Mouse (Mus musculus) spleen, postnatal 36 days (tissue): ENCODE data around the gene 4930522H14Rik.

Source experiments
- DNase-seq, 2 experiments: peaks; one replicate each; pipeline ENCODE4 v3.0.0; 2022; ENCODE audit warnings: low spot score in 2 of 2, mixed read lengths in 1 of 2

Gene 4930522H14Rik

DNA sequence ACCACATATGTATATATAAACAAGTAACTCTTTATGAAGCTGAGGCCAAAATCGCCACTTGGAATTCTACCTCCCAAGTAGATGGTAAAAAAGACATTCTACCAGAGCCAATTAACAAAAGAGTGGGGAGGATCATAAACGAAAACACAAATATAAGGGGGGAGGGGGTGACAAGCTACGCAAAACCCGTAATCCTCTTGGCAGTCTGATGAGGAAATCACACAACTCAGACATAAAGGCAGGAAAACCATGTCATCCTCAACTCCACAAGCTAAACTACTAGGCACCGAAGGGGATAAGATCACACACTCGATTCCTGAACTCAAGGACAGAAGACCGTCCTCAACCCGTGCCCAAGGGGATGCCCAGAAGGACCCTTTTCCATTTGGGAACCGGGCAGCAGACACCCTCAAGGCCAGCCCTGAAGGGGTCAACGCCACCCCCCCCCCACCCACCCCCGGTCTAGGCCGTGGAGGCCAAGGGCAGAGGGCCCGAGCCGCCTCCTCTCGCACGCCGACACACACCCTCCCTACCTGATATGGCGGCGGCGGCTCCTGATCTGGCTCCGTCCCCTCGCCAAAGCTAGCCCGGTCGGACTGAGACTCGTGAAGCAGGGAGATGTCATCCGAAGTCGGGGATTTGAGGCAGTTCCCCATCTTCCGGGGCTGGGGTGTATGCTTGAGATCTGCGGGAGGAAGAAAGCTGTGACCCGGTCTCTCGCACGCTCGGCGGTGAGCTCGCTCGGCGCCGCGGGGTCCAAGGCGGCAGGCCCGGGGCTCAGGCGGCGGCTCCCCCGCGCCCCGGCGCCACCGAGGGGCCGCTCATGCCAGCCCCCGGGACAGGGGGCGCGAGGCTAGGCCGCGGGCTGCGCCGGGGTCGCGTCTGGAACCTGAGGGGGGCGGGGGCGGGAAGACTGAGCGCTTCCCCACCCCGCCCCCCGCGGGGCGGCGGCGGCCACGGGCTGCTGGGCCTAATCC, 55.2 kb downstream of the 4930522H14Rik start:
- DNase-seq: peak; percentile 26 to 45

DNA sequence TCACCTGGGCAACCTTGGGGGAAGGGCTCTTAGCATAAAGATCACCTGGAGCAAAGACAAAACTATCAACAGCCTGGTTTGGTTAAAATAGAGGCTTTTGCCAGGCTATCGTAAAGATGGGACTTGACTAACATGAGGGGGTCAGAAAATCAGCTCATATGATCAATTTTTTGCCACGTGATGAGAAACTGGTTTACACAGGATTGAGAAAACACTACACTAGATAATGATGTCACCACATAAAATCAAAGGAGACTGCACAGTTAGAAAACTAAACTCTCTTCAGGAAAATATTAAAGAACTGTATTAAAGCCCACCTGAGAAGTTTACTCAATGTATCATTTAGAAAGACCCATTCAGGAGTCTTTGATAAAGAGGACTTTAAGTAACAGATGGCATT, 56.0 kb downstream of the 4930522H14Rik start:
- DNase-seq: no peak

DNA sequence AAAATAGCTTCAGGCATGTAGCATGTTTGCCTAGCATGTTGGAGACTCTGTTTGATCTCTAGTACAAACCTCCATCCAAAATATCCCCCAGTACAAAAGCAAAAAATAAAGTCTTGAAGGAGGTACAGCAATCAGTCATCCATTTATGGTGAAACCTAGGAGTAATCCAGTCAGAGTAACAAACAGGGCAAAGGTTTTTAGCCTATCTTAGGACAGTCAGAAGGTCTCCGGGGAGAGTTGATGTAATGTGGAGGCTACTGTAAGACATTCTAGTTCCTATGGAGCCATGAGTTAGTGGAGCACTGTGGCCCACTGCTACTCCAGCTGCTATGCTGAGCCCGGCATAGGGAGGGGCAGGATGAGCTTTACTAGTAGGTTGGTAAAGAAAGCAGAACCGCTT, 58.5 kb downstream of the 4930522H14Rik start:
- no peak for DNase-seq

DNA sequence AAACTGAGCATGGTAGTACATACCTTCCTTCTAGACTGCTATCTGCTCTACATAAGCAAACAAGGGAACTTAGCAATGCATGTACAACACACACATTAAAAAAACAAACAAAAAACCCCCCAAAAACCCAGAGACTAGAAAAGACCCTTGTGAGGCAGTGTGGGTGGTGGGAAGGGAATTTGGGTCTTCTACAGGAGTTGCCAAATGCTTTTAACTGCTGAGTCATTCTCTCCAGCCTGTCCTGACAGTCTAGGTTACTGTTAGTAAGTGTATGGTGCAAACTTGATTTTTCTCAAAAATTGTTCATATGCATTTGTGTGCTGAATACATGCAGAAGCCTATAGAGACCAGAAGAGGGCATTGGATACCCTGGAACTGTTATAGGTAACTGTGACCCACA, 59.5 kb downstream of the 4930522H14Rik start:
- no peak for DNase-seq

DNA sequence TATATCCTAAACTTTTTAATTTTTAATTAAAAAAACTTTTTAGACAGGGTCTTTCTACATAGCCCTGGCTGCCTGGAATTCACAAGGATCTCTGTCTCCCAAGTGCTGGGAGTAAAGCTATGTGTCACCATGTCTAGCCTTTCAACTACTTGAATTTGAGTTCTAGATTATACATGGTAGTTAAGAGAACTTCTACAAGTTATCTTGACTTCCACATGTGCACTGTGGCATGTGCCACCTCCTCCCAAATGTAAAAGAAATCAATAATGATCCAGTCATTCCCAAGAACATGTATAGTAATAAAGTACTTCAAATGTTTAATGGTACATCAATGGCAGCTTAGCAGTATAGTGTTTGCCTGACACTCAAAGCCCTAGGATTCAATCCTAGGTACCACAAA, 63.4 kb downstream of the 4930522H14Rik start:
- no peak for DNase-seq

DNA sequence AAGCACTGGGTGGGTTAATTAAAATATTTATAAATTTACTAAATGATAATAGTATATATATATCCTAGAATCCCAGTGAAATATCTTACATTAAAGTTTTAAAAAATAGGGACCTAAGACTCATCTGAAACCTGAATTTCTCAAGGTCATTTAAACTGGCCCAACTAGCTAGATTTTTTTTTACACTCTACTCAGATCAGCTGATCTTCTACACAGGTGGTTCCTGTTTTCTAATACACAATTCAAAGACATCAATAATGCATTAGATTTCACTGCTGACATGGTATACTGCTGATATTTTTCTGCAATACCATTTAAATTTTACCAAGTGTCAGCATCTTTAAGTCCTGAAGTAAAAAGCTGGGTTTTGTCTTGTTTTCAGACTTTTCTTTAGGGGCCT, 67.2 kb downstream of the 4930522H14Rik start:
- no peak for DNase-seq

DNA sequence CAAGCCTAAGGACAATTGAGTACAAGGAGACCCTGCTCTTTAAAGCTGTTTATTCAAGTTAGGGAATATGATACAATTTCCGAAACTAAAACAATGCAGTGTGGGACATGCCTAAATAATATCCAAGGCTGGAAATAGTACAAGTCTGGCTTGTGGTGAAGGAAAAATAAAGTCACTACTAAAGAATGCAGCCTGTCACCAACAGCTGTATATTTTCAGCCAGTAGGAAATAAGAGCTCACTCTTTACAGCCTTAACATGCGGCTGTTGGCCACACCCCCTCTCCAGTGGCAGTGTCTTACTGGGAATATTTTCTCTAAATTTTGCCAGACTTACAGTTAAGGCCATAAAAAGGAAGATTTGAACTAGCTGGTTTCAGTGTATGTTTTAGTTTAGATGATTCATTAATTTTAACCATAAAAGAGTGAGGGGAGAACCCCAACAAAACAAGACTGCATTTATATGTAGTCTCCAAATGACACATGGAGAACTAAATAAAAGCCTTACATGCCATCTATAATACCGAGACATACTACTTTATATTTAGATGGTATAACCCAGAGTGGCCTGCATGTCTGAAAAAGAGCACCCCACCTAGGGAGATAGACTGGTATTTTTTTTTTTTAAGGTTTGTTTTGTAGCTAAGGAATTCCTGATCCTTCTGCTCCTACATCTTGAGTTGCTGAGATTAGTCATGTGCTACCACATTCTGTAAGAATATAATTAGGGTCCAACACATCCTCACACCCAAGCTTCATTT, 70.5 kb downstream of the 4930522H14Rik start:
- DNase-seq: no peak

DNA sequence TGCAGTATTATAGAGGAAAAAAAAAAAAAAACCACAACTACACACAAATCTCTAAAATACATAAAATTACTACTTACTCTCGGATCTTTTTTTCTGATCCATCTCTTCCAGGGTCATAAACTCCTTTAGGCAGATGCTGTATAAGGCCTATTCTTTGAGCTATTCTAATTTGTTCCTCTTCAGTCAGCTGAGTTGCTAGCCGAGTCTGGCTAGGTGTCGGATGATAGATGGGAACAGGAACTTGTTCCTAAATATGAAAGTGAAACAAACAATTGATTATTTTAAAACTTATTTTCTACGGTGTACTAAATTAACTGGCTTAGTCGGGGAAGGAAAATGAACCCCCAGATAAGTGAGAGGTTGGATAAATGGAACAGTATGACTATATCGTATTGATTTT, 74.3 kb downstream of the 4930522H14Rik start:
- DNase-seq: no peak
